Mouse (Mus musculus) cortical plate, adult 2 months (tissue): ENCODE results near the gene Cbln4.

Experiments used
- CTCF ChIP-seq: fragments of 200-500 bp; IDR thresholded peaks from 2 replicates; pipeline ENCODE4 v1.5.1; 2011; ENCODE audit warnings: mild to moderate bottlenecking, control low read depth, low read length; ENCODE audit not compliant: insufficient read depth; ENCODE audit errors: extremely low read depth
- POLR2A ChIP-seq: fragments of 200-500 bp; IDR thresholded peaks from 2 replicates; pipeline ENCODE4 v1.6.1; 2011; ENCODE audit warnings: mild to moderate bottlenecking, low read length, control low read depth; ENCODE audit not compliant: insufficient read depth; ENCODE audit errors: extremely low read depth

DNA sequence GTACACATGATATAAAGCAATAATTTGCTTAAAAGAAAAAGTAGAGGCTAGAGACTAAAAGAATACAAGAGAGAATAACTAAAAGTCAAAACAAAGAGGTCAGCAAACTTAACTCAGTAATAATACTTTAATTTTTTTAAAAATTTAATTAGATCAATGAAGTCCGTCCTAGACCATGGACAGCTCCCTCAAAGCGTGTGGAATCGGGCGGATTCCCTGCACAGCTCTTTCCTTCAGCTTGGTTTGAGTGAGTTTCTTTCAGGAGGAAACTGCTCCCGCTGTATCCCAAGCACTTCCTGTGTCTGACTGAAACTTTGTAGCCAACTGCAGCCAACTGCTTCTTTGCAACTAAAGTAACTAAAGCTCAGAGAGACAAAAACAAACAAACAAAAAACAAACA is 9.0 kb downstream of the Cbln4 start:
- TF ChIP-seq POLR2A (no peak), CTCF (no peak)
